Mouse (Mus musculus) heart, postnatal 0 days (tissue): ENCODE data around the gene 6030408B16Rik. TPM values are rescaled to one million over a fixed set of nuclear protein-coding genes. Genes with fewer than 3 reads are reported as not detected.

Experiments
- ATAC-seq: fragments of 200-750 bp; cut with Nextera tagmentation; 2 replicates; pipeline ENCODE4 v1.8.0; 2017; ENCODE audit warnings: low read depth, moderate number of reproducible peaks, moderate library complexity; ENCODE audit not compliant: insufficient read depth
- DNase-seq: peaks from one replicate; pipeline ENCODE4 v3.0.0-alpha.2; 2016; ENCODE audit warnings: low spot score
- H3K27ac ChIP-seq: fragments of 300-500 bp; sonication (generic); 2 replicates; pipeline ENCODE4 v1.5.1; 2014; ENCODE audit warnings: low read depth, mild to moderate bottlenecking
- H3K27me3 ChIP-seq: fragments of 300-500 bp; sonication (generic); 2 replicates; pipeline ENCODE4 v1.6.1; 2014; ENCODE audit warnings: low read length, mixed read lengths; ENCODE audit not compliant: control insufficient read depth, insufficient read depth
- H3K36me3 ChIP-seq: fragments of 300-500 bp; sonication (generic); replicated peaks from 2 replicates; pipeline ENCODE4 v1.6.1; 2014; ENCODE audit warnings: low read length, mixed read lengths; ENCODE audit not compliant: control insufficient read depth, insufficient read depth
- H3K4me1 ChIP-seq: fragments of 300-500 bp; sonication (generic); 2 replicates; pipeline ENCODE4 v1.6.1; 2014; ENCODE audit warnings: antibody characterized with exemption; ENCODE audit not compliant: control insufficient read depth, insufficient read depth
- H3K4me2 ChIP-seq: fragments of 300-500 bp; sonication (generic); 2 replicates; pipeline ENCODE4 v1.6.1; 2014; ENCODE audit warnings: low read depth, mild to moderate bottlenecking, low read length, moderate library complexity
- H3K4me3 ChIP-seq: fragments of 300-500 bp; sonication (generic); 2 replicates; pipeline ENCODE4 v1.5.1; 2014; ENCODE audit warnings: low read depth, low read length
- H3K9ac ChIP-seq: fragments of 300-500 bp; sonication (generic); replicated peaks from 2 replicates; pipeline ENCODE4 v1.6.1; 2014; ENCODE audit warnings: low read depth, low read length, mixed read lengths
- H3K9me3 ChIP-seq: fragments of 300-500 bp; sonication (generic); replicated peaks from 2 replicates; pipeline ENCODE4 v1.6.1; 2016; ENCODE audit warnings: low read length; ENCODE audit not compliant: control insufficient read depth
- CTCF ChIP-seq: IDR thresholded peaks from 2 replicates; pipeline ENCODE4 v1.5.1; 2016; ENCODE audit warnings: antibody characterized with exemption, control low read depth, low read depth
- EP300 ChIP-seq: IDR thresholded peaks from 2 replicates; pipeline ENCODE4 v1.6.1; 2016; ENCODE audit warnings: antibody characterized with exemption, low read depth
- WGBS: fragments of 180-500 bp; shearing (Covaris S2); extraction: QIAGEN DNeasy Blood & Tissue Kit; methylation state at CpG from one replicate; pipeline ENCODE4 v1.1.7; 2014; 5-methylcytosine and 5-hydroxymethylcytosine counted together
- polyA plus RNA-seq: library from polyadenylated mRNA; unstranded; fragments of >200 nt; fragmentation: Nextera tagmentation; extraction: Ambion mirVana; gene quantifications from 2 replicates; pipeline ENCODE4 v1.2.1, GENCODE M21; 2015
- total RNA-seq: library from RNA; depleted of rRNA; stranded (reverse); fragments of >200 nt; gene quantifications from 2 replicates; pipeline ENCODE4 v1.2.3, GENCODE M21; 2014; ENCODE audit warnings: low replicate concordance

6030408B16Rik gene
- total and polyA plus RNA-seq, 2 experiments from 2014 or later, result 8.1 to 8.4 TPM

DNA sequence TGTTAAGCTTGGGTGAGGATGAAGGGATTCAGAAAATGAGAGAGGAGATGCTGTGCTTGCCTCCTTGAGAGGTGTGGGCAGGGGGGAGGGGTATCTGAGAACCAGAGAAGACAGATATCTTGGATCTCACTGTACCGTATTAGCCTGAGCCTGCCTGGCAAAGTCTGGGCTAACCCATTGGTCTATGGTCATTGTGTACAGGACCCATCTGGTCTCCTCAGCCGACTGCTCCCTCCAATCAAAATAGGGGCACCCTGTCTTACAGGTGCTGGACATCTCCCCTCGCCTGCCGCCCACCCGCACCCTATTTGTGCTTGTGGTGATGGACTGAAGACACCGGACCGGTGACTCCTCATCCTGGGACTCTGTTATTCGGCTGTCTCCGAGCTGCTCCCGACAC, 2.6 kb downstream of the 6030408B16Rik start:
- H3K4me2 ChIP-seq, result no peak overlapping the region
- WGBS, result 83% methylated on average over 10 of the region's 10 CpGs
- H3K27me3 ChIP-seq, result no peaks in the 10 kb centered on the region
- peaks cover 30% of the 10 kb centered on the region for H3K4me1 ChIP-seq
- no peak overlapping the region for H3K4me3 ChIP-seq
- H3K9me3 ChIP-seq, result no peaks in the 10 kb centered on the region
- TF ChIP-seq CTCF (no peak), EP300 (no peak)
- peak overlapping the region; percentile 66 for H3K27ac ChIP-seq
- no peak overlapping the region for H3K9ac ChIP-seq
- H3K36me3 ChIP-seq, result peaks cover 15% of the 10 kb centered on the region
- DNase-seq (no peak), ATAC-seq (no peak)

DNA sequence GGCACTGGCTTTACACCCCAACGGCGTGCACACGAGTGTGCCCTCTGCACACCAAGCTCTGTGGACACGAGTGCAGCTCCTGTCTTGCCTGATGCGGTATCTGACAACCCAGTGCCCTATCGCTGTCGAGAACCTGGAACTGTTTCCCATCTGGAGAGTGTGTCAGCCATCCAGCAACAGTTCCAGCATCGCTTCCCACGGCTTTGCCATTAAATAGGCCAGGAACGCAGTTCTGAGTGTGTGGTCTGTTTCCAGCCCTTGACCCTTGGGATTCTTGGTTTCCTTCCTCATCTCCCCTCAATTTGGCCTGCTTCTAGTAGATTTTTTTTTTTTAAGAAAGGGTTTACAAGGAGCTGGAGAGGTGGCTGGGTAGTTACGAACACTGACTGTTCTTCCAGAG, 3.1 kb downstream of the 6030408B16Rik start:
- no peaks in the 10 kb centered on the region for H3K27me3 ChIP-seq
- no peak overlapping the region for H3K4me3 ChIP-seq
- 64% methylated on average over 11 of the region's 11 CpGs for WGBS
- peak overlapping the region; percentile 66 for H3K27ac ChIP-seq
- no peak for DNase-seq
- H3K4me1 ChIP-seq, result peaks cover 30% of the 10 kb centered on the region
- TF ChIP-seq EP300 (no peak), CTCF (no peak)
- no peaks in the 10 kb centered on the region for H3K9me3 ChIP-seq
- ATAC-seq, result no peak
- peaks cover 11% of the 10 kb centered on the region for H3K36me3 ChIP-seq
- no peak overlapping the region for H3K4me2 ChIP-seq
- H3K9ac ChIP-seq, result no peak overlapping the region

DNA sequence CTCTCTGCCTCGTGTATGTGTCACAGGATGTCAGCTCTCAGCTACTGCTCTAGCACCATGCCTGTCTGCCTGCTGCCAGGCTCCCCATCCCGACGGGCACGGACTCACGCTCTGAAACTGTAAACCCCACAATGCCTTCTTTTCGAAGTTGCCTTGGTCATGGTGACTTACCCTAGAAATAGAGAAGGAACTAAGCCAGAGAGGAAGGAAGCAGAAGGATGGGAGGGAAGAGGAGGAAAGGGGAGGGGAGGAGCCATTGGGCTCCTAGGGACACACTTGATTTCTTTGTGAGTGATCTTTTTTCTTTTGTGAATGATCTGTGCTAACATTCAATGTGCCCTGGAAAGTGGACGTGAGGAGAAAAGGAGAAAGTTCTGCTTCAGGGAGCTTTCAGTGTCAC, 5.0 kb downstream of the 6030408B16Rik start:
- Histone ChIP-seq H3K9ac (no peak overlapping the region), H3K9me3 (no peaks in the 10 kb centered on the region), H3K27me3 (no peaks in the 10 kb centered on the region), H3K27ac (0 out of 2 replicates have a peak overlapping the region, but pooled peaks have one; percentile 2), H3K4me1 (peaks cover 27% of the 10 kb centered on the region), H3K4me2 (no peak overlapping the region), H3K36me3 (no peaks in the 10 kb centered on the region), H3K4me3 (no peak overlapping the region)
- TF ChIP-seq CTCF, result no peak
- TF ChIP-seq EP300, result no peak
- ATAC-seq (no peak), DNase-seq (no peak)
- WGBS, result 31% methylated on average over 7 of the region's 7 CpGs

DNA sequence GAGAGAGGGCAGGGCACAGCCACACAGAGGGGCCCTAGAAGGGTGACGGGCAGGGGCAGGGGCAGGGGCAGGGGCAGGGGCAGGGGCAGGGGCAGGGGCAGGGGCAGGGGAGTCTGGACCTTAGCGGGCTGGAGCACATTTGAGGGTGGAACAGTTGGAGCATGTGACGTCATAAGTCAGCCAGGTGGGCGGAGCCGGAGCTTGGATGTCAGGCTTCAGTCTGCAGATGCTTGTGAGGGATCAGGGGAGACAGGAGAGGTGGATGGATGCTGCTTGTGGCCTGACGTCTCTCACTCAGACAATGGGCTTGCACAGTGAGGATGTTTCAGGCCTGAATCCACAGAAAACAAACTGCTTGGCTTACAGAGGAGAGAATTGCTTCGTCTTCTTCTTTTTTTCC, 5.5 kb downstream of the 6030408B16Rik start:
- WGBS, result 23% methylated on average over 7 of the region's 7 CpGs
- DNase-seq (no peak), ATAC-seq (no peak)
- Histone ChIP-seq H3K36me3 (no peaks in the 10 kb centered on the region), H3K9me3 (no peaks in the 10 kb centered on the region), H3K4me1 (peaks cover 25% of the 10 kb centered on the region), H3K27ac (0 out of 2 replicates have a peak overlapping the region, but pooled peaks have one; percentile 2), H3K9ac (no peak overlapping the region), H3K4me2 (no peak overlapping the region), H3K27me3 (no peaks in the 10 kb centered on the region), H3K4me3 (no peak overlapping the region)
- no peak for TF ChIP-seq CTCF
- no peak for TF ChIP-seq EP300

DNA sequence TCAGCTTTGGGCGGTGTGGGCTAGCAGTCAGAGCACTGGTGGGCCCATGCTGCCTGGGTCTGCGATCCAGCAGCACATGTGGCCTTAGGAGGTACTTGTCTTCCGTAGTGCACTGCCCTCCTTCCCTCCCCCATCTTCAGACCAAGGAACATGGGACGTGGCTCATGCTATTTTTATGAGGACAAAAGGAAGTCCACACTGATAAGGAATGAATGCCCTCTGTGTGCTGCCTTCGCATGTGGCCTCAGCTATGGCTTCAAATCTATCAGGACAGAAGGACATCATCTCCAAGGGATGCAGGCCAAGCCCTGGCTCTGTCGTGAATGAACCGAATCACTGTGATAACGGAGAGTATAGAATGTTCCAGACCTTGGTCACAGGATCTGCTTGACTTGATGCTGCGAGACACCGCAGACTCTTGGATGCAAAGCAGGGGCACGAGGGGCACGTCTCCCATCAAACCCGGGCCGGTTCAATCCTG, 6.5 kb downstream of the 6030408B16Rik start:
- Histone ChIP-seq H3K9ac (no peak overlapping the region), H3K4me3 (no peak overlapping the region)
- DNase-seq, result peak; percentile 78

DNA sequence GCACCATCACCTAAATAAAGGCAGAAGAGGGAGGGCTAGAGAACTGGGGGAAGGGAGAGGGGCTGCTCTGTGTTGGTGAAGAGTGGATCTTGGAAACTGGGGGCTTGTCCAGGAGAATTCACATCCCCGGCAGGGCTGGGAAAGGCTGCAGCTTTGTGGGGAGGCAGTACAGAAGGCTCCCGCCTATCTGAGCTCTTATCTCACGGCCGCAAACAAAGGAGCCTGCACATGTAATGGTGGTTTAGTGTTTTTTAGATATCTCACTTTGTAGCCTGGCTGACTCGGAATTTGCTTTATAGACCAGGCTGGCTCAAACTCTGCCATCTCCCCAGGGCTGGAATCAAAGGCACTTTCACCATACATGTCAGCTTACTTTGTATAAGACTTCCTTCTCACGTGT, 7.1 kb downstream of the 6030408B16Rik start:
- ATAC-seq, result no peak
- H3K27ac ChIP-seq, result peak overlapping the region; percentile 76
- WGBS, result 34% methylated on average over 6 of the region's 6 CpGs
- no peaks in the 10 kb centered on the region for H3K36me3 ChIP-seq
- no peaks in the 10 kb centered on the region for H3K9me3 ChIP-seq
- TF ChIP-seq CTCF (no peak), EP300 (no peak)
- peaks cover 25% of the 10 kb centered on the region for H3K4me1 ChIP-seq
- no peak overlapping the region for H3K4me2 ChIP-seq
- DNase-seq, result no peak
- no peak overlapping the region for H3K4me3 ChIP-seq
- no peaks in the 10 kb centered on the region for H3K27me3 ChIP-seq
- no peak overlapping the region for H3K9ac ChIP-seq

More for the DNA sequence above, 6.5 kb downstream of the 6030408B16Rik start:
- 16% methylated on average over 14 of the region's 14 CpGs for WGBS
- Histone ChIP-seq H3K27me3 (no peaks in the 10 kb centered on the region), H3K27ac (peak overlapping the region; percentile 76), H3K36me3 (no peaks in the 10 kb centered on the region), H3K4me1 (peaks cover 25% of the 10 kb centered on the region), H3K4me2 (no peak overlapping the region), H3K9me3 (no peaks in the 10 kb centered on the region)
- TF ChIP-seq EP300, result peak; percentile 85
- TF ChIP-seq CTCF, result no peak
- ATAC-seq, result peak; percentile 76
